Mouse (Mus musculus): ENCODE results near the gene Sdccag8.

Sdccag8 gene

DNA sequence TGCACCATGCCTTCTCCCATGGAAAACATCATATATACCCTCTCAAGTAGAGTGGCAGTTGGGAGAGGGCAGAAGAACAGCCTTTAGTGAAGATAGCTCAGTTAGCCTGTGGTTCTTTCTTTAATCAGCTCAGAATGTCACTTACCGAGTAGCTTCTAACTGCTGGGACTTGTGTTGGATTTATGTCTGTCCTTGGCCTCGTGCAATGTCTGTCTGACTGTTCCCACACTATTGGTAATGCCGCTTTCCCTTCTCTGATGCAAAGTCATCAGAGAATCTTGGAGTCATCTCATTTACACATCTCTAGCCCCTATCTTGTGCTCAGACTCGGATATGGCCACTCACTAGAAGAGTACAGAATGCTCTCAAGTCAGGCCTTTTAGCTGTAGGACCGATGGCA lies 128.7 kb downstream of the Sdccag8 start:
- no peak for DNase-seq (ENCODE audit: low spot score)

DNA sequence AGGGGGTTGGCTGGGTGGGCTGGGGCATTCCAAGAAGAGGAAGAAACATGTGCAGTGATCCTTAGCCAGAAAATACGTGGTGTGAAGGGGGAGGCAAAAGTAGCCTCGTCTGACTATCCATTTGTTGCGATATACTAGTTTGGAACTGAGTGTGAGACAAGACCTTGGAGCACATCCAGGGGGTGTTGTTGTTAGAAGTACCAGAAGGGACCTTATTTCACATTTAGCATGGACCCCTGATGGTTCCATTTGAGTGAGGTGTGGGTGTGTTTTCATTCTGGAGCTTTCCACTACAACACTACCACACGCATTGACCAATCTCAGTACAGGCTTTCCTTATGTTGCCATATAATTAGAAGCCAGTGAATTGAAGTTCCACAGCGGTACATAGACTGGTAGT lies 129.5 kb downstream of the Sdccag8 start:
- no peak for DNase-seq (ENCODE audit: low spot score)

DNA sequence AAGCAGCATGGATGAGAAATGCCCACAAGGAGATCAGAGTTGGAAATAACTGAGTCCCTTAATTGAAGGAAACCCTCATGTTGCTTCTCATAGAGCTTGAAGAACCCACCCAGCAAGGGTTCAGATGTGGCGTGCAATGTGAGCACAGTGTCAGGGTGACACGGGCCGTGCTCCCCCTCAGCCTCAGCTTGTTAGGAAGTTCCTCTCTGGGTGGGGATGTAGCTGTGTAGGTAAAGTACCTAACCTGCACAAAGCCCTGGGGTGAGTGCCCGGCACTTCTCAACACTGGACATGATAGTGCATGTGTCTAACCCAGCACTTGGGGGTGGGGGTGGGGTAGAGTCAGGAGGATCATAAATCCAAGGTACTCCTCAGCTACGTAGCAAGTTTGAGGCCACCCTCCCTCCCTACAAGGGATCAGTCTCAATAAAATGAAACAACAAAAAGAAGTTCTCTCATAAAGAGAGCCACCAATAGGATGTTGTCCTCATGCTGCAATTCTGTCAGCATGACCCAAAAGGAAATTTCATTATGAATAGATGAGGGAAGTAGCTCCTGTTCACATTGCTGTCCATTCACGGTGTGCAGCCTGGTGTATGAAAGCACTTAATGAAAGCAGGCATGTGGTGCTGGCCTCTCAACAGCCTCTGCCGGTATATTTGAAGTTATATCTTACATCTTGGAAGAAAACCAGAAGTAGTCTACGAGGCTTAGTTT lies 130.2 kb downstream of the Sdccag8 start:
- no peak for DNase-seq (ENCODE audit: low spot score)

DNA sequence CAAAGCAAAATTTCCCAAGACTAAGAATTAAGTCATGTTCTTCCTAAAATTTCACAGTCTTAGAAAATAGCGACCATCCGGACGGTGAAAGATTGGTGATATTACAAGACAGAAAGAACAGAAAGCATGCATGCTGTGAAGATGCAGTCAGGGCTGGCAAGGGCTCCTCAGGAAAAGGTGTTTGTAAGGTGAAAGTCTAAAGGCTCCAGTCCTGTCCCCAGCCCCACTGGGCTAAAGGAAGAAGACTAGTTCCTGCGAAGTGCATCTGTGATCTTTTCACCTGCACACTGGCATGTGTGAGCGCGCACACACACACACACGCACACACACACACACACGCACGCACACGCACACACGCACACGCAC lies 130.7 kb downstream of the Sdccag8 start:
- no peak for DNase-seq (ENCODE audit: low spot score)

DNA sequence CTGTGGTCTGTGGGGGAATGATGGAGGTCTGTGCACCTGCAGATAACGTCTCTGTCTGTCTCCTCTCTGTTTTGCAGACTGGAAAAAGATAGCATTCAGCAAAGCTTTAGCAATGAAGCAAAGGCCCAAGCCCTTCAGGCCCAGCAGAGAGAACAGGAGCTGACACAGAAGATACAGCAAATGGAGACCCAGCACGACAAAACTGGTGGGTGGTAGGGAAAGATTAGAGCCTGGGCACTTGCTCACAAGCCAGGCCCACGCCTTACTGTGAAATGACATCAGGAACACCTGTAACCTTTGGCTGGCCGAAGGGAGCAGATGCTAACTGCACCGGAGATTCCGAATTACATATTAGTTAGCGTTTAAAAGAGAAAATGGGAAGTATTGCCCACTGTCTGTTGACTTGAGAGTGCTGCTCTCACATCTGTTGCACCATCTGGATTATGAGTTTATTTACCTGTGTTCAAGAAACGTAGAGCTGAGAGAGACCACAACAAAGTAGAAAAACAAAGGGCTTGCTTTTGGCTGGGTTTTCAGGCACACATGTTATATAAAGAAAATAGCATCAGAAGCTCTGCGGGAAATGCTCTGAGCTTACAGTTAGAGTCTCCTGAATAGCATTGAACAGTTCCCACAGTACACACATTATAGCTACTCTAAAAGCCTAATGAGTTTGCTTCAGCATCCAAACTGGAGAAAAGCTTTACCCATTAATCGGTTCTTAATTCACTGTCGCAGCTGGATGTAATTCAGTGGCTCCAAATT lies 131.8 kb downstream of the Sdccag8 start:
- peak; percentile 16 for DNase-seq (ENCODE audit: low spot score)

DNA sequence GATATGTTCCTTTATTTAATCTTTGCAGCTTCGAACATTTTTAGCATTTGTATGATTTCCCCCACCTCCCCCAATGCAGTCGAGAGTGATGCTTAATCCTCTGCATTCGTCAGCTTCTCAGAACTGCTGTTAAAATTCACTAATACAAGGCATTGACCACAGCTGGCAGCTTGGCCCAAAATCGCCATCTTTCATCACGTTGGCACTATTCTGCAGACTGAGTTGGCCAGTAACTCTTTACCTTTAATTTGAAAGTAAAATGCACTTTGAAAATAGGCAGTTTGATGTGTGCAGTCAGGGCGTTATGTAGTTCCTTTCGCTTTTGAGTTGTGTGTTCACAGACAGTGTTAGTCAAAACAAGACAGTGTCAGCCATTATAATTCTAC lies 132.3 kb downstream of the Sdccag8 start:
- peak; percentile 34 for DNase-seq (ENCODE audit: low spot score)

DNA sequence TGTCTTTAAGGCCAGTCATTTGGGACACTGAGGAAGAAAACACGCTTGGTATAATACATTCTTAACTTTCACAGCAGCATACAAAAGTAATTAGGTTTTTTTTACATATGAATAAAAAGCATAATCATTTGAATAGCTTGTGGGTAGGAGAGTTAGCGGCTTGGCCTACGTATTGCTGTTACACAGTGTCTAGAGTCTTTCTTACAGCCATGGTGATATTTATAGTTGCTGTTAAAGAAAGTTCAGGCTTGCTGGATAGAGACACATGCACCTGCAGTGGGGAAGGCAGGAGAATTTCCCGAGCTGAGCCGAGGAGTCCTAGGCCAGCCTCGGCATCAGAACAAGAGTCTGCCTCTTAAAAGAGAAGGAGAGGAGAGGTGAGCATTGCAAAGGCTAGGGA lies 134.4 kb downstream of the Sdccag8 start:
- DNase-seq (ENCODE audit: low spot score): no peak

DNA sequence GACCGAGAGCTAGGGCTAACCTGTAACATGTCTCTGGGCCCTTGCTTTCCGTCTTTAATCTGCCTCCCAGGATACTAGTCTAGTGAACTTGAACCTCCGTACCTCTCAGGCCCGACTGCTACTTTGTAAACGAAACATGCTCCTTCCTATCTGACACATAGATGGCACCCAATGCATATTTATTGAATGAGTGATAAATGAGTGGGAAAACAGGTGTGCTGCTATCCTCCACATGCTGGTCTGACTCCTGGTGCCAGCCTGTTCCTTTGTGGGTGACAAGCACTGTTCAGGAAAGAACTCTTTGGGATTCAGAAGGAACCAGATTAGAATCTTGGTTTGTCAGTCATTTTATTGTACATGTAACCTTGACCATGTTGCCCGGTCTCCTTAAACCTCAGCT lies 134.9 kb downstream of the Sdccag8 start:
- no peak for DNase-seq (ENCODE audit: low spot score)

DNA sequence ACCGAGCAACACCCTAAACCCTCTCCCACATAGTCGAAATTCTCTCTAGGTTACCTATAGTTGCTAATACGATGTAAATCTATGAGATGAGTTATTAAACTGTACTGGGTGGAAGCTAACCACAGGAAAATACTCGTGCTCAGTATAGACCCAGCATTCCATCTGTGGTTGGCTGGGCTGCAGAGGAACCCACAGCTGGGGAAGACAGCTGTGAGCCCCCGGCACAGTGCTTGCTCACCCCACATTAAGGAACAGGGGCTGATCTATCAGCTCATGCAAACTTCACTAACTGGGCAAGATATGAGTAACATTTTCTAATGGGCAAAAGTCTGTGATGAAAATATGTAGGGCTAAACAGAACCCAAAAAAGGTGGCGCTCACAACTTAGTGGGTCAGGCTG lies 135.6 kb downstream of the Sdccag8 start:
- DNase-seq (ENCODE audit: low spot score): peak; percentile 4

DNA sequence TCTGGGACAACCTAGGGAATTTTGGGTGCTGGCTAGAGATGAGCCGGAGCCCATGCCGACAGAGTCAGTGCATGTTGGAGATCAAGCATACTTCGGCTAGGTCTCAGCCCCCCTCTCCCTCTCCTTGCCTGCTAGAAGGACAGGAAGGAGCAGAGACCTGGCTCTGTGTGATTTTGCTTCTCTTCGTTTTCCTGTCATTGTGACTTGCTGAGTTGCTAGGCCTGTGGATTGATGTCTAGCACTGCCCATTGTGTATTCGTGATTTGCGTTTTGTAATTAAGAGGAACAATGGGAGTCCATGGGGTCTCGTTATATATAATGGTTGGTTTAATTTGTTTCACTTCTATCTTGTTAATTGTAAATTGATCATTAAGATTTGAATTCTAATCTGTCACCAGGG lies 137.4 kb downstream of the Sdccag8 start:
- no peak for DNase-seq (ENCODE audit: low spot score)

DNA sequence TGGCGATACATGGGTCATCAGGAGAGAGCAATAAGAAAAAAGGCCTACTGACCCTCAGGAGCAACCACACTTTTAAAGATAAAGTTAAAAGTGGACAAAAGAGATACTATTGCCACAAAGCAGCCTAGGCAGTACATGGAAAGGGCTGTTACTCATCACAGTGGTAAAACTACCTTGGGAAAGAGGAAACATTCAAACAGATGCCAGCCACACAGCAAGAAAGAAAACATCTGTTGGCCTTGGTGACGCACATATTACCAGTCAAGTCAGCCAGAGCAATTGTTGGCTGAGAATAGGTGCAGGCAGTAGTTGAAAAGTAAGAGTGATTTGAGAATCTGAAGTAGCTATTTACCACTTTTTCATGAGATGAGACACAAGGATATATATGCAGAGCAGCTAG lies 143.9 kb downstream of the Sdccag8 start:
- DNase-seq (ENCODE audit: low spot score): no peak

DNA sequence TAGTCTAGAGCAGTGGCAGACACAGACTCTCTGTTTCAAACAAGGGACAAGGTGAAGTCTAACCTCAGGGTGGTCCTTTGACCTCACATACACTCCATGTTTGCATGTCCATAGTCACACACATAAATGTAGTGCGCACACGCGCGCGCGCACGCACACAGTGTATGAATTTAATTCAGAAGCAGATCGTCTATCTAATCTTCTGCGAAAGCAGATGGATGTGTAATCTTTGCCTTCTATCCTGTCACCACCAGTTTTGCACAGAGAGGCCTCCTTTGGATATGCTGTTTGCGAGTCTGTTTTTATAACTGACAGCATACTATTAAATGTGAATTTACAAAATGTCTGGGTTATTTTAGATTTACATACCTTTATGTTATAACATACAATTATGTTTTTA lies 147.3 kb downstream of the Sdccag8 start:
- no peak for DNase-seq (ENCODE audit: low spot score)

DNA sequence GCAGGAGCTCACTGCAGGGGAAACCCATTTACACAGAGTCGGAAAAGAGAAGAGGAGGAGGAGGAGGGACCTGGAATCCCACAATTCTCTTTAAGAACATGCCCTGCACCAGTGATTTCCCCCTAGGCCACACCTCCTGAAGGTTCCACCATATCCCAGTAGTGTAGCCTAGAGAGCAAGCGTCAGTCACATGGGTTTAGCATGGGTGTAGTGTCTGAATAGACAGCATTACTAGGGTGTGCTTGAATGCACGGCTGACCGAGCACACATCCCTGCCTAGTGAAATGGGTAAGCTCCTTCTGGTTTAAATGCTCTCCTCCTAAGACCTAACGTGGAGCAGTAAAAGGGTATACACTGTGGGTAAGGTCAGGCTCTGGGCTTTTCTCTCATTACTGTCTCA lies 148.4 kb downstream of the Sdccag8 start:
- no peak for DNase-seq (ENCODE audit: low spot score)

DNA sequence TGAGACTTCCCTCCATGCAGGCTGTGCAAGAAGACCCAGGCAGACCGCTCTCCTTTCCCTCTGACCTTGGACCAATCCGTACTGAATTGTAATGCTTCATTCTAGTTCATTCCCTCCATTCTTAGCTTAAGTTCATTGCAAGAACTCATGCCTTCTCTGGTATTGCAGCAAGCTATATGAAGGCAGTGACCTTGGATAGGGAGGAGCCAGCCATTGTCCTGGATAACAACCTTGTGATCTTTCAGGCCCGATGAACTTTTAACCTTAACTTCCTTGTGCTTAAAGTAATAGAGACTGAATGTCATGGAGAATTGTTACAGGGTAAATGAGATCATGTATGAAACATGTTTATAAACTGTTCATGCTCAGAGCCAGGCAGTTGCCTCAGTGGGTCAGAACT lies 152.8 kb downstream of the Sdccag8 start:
- DNase-seq (ENCODE audit: low spot score): no peak

DNA sequence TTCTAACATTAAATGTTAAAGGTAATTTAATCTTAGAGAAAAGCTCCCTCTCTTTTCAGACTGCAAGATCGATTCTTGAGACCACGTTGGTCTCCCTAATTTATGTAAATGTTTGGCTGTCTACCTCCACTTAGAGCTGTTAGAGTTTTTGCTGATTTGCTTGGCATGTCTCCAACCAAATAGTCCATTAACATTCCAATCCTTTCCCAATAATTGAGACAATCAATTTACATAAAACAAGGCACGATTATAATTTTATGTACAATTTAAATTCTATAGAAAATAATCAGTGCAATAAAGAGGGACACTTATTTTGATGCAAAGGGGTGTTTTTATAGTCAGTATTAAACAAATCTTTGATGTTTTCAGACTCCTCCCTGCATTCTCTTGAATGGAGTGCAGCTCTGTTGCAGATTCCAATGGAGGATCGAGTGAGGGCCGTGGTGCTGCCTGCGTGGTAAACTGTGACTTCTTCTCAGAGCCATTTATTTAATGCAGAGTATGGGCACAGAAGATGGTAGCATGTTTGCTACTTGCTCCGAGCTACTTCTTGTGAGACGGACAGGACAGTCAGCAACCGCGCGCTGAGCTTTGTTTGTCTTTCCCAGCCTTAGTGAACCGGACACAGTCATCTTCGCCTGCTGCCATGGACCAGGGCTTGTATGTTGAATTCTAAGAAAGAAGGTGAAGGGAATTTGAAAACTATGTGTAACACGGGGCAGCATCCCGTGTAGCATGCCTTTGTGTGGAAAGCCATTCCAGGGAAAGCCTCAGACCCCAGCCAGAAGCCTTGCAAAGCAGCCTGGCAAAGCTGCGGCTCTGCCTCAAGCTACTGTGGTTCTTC lies 156.4 kb downstream of the Sdccag8 start:
- DNase-seq (ENCODE audit: low spot score): no peak

DNA sequence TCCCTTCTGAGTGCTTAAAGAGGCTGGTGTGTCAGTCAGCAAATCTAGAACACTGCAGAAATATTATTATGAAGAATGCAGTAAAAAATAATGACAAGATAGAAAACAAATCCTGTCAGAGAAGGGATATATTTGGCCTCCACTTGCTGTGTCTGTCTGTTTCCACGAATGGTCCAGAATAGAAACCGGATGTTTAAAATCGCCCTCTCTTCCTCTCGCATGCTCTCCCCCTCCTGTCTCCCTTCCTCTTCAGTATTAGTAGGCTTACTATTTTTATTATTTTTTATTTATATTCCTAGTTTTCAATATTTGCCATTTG lies 157.0 kb downstream of the Sdccag8 start:
- DNase-seq (ENCODE audit: low spot score): no peak

DNA sequence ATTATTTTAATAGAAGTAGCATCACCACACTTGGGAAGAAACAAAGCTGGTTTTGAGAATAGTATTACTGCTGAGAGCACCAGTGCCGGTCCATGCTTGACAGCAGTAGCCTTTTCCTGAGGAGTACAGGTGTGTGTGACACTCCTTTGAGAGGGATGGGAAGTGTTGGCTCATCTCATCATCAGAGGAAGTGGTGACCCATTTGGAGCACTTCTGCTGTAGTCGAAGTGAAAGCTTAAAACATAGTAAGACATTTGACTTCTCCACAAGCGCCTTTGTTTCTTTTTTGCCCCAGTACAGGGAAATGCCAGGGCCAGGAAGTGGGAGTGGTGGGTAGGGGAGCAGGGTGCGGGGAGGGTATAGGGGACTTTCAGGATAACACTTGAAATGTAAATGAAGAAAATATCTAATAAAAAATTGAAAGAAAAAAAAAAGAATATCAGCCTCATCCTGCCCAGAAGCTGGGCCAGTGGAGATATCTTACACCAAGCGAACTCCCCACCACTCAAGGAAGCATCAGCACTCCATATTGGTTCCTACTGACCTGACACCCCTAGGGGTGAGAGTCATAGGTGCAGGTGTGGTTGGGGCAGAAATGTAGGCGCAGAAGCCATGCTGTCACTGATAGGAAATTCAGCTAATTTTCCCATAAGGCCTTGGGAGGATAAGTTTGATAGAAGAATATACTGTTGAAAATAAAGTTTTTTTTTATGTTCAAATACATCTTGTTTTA lies 159.1 kb downstream of the Sdccag8 start:
- DNase-seq (ENCODE audit: low spot score): no peak

DNA sequence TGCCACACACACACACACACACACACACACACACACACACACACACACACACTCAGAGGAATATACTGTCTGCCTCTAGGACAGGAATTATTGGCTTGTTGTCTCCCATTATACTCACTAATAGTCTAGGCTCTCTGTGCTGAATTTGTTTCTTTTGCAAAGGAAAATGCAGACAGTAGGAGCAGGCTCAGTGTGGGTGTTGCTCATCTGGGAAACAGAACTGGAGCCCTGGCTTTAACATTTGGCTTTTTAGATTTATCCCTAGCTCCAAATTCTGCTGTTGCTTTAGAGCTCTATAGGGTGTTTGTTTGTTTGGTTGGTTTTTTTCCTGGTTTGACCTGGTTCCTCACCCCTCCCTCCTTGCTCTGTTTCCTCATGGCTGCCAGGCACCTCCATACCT lies 164.8 kb downstream of the Sdccag8 start:
- no peak for DNase-seq (ENCODE audit: low spot score)

DNA sequence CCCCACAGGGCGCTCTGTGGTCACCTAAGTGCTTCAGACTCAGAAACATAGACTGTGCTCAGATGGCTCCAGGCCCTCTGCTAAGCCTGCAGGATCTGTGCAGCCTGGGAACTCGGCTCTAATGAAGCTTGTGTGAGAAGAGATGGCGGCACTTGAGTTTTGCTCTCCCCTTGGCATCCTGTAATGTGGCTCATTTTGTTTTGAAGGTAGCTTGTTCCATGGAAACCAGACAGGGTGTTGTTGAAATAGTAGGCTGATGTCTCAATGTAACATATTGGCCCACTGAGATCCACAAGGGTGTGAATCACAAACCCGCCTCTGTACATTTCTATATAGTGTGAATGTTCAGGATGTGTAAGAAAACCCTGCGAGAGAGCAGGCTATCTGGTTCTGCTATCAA lies 165.7 kb downstream of the Sdccag8 start:
- no peak for DNase-seq (ENCODE audit: low spot score)

DNA sequence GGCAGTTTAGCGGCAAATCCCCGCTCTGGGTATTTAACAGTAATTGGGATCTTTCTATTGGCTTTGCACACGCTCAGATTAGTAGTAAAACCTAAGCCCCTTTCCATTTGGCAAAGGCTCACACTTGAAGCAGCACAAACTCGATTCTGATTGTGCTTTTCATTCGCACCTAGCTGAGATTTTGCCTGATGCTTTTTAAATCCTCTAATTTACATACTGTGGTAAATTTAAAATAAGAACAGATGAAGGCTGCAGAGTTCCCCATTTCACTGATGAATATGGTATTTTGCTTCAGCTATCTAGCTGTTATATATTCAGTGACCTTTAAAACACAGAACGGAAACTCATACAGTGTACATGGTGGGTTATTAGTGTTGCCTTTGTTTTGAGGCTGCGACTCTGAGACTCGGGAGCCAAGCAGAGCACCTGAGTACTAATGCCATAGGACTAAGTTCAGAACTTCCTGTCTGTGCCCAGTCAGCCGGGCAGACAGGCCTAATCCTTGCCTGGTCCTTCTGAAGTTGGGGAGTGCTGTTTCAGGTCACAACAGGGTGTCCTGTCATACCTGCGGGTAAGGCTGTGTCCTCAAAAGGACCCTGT lies 166.4 kb downstream of the Sdccag8 start:
- no peak for DNase-seq (ENCODE audit: low spot score)

DNA sequence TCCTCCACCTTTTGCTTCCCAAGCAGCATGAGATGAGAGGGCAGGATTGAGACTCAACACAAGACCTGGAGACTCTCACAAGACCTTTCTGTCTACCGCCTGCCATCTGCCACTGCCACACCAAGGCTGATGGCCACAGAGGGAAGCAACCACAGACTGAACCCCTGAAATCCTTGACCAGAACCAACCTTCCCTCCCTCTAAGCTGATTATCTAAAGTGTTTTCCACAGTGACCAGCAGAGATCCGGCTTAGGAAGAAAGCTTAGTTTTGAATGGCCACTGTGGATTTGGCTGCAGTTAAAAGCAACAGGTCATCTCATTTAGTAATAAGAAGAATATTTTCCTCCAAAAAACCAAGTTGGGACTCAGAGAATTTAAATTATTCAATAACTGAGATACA lies 167.1 kb downstream of the Sdccag8 start:
- no peak for DNase-seq (ENCODE audit: low spot score)

DNA sequence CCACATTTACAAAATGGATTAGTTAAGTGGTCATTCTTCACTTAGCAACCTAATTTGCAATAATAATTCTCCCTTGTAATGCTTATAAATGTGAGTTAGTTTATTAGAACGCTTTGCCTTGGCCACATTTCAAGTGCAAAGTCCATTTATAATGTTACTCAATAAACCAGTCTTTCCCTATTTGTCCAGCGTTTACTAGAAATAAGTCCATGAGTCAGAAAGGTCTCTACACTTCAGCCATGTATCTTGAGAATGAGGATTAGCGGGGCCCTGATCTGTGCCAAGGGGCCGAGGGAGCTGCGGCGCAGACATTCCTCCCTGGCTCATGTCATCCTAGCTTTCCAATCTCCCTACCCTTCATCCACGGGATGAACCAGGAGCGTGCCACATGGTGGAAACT lies 168.2 kb downstream of the Sdccag8 start:
- no peak for DNase-seq (ENCODE audit: low spot score)

Measured in T-cell, adult 2 months (primary cell).